In the genomic region with DNA sequence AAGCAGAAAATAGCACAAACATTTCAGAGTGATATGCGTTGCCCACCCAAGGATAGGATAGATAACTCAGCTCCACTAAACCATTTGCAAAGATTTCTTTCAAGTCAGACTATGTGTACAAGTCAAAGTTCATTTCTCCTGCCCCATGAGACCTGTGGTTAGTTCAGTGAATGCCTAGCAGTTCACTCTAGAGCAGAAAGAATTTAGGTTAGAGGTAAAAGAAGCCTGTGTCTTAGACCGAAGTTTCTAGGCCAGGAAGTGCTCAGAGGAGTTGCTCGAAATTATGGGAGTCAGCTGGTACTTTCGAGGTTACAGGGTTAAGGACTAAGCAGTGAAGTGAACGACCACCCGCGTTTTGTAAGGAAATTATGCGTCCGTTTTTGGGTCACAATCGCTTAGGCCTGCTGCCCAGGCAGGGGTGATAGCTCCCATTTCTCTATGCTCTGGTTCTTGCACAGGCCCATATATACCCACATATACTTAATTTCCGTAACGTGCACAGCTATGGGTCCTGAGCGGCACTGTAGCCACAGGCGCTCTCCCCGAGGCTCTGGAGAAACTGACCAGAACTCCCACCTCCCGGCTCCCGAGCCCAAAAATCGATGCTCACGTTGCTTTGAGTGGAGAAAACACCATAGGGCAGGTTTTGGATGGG, we compare ENCODE assay signal across 8 mouse cellular contexts. TPM values are rescaled to one million over a fixed set of nuclear protein-coding genes. Genes with fewer than 3 reads are reported as not detected.
DNase-seq lines count a peak whose midpoint lies in the region; ATAC-seq and TF ChIP-seq lines count a peak whose summit lies in the region.

No protein-coding gene starts in this region.

- H3K27ac ChIP-seq in liver, adult 2 months (replicated peaks; ENCODE audit: insufficient read depth, low read depth, low read length): peak overlapping the region; percentile 100
- no peak overlapping the region for H3K27ac ChIP-seq in heart, postnatal 0 days (ENCODE audit: low read depth)
- H3K27ac ChIP-seq in liver, embryonic 15.5 days (replicated peaks): peak overlapping the region; percentile 76
- no peak overlapping the region for H3K27ac ChIP-seq in small intestine, adult 2 months (ENCODE audit: insufficient read depth, low read depth, low read length)

- peak overlapping the region; percentile 75 for H3K4me3 ChIP-seq in liver, adult 2 months (ENCODE audit: insufficient read depth, low read depth, low read length)
- H3K4me3 ChIP-seq in heart, postnatal 0 days (ENCODE audit: low read depth, low read length): peak overlapping the region; percentile 59
- H3K4me3 ChIP-seq in liver, embryonic 15.5 days (replicated peaks): peak overlapping the region; percentile 66
- peak overlapping the region; percentile 89 for H3K4me3 ChIP-seq in small intestine, adult 2 months (ENCODE audit: low read depth, low read length)

- no peak for TF ChIP-seq CTCF in liver, adult 2 months (IDR thresholded peaks at IDR 0.05; ENCODE audit: low read depth, low read length)
- TF ChIP-seq CTCF in heart, postnatal 0 days (IDR thresholded peaks at IDR 0.05; ENCODE audit: low read depth): no peak
- no peak for TF ChIP-seq CTCF in small intestine, adult 2 months (IDR thresholded peaks at IDR 0.05; ENCODE audit: extremely low read depth, insufficient read length, insufficient replicate concordance, low read depth, low read length)

- TF ChIP-seq EP300 in heart, postnatal 0 days (IDR thresholded peaks at IDR 0.05; ENCODE audit: low read depth): no peak

- H3K27me3 ChIP-seq in liver, adult 2 months (ENCODE audit: control insufficient read depth, insufficient read depth, low read length): no peaks in the 10 kb centered on the region
- no peaks in the 10 kb centered on the region for H3K27me3 ChIP-seq in heart, postnatal 0 days (ENCODE audit: control insufficient read depth, insufficient read depth, low read length)
- 0 out of 2 replicates have a peak, but pooled peaks cover 4% of the 10 kb centered on the region for H3K27me3 ChIP-seq in liver, embryonic 15.5 days
- H3K27me3 ChIP-seq in small intestine, adult 2 months (ENCODE audit: control insufficient read depth, insufficient read depth, low read length): no peaks in the 10 kb centered on the region

- peaks cover 18% of the 10 kb centered on the region; the same call in 1 of the 2 replicates for H3K79me2 ChIP-seq in liver, adult 2 months (ENCODE audit: control insufficient read depth, insufficient read depth, low read length)

- no peak for TF ChIP-seq POLR2A in liver, adult 2 months (IDR thresholded peaks at IDR 0.05; ENCODE audit: extremely low read depth, insufficient read depth, low read length)
- TF ChIP-seq POLR2A in small intestine, adult 2 months (IDR thresholded peaks at IDR 0.05; ENCODE audit: low read depth, low read length): no peak

- WGBS in liver, adult 2 months: 6% methylated on average over 19 of the region's 19 CpGs
- WGBS in heart, postnatal 0 days: 13% methylated on average over 19 of the region's 19 CpGs
- 6% methylated on average over 19 of the region's 19 CpGs for WGBS in liver, embryonic 15.5 days (ENCODE audit: insufficient replicate concordance)
- 10% methylated on average over 19 of the region's 19 CpGs for WGBS in small intestine, adult 2 months

- peak overlapping the region; percentile 90 for H3K9ac ChIP-seq in liver, adult 2 months (ENCODE audit: low read depth, low read length)
- peak overlapping the region; percentile 41 for H3K9ac ChIP-seq in heart, postnatal 0 days (replicated peaks; ENCODE audit: low read depth, low read length)
- H3K9ac ChIP-seq in liver, embryonic 15.5 days: peak overlapping the region; percentile 59

- H3K4me1 ChIP-seq in liver, adult 2 months (ENCODE audit: control insufficient read depth, insufficient read depth, low read length): peaks cover 20% of the 10 kb centered on the region
- no peaks in the 10 kb centered on the region for H3K4me1 ChIP-seq in heart, postnatal 0 days (ENCODE audit: control insufficient read depth, insufficient read depth)
- peaks cover 21% of the 10 kb centered on the region for H3K4me1 ChIP-seq in liver, embryonic 15.5 days (replicated peaks)
- H3K4me1 ChIP-seq in small intestine, adult 2 months (ENCODE audit: control insufficient read depth, insufficient read depth, insufficient read length, low read length): peaks cover 5% of the 10 kb centered on the region

- H3K9me3 ChIP-seq in heart, postnatal 0 days (replicated peaks; ENCODE audit: control insufficient read depth, low read length): no peaks in the 10 kb centered on the region
- H3K9me3 ChIP-seq in liver, embryonic 15.5 days (replicated peaks): no peaks in the 10 kb centered on the region

- ATAC-seq in common myeloid progenitor, adult 5-6 weeks (replicated peaks; ENCODE audit: low read depth, poor library complexity, severe bottlenecking): peak; percentile 12; the same call in 1 of the 2 replicates
- ATAC-seq in heart, postnatal 0 days (ENCODE audit: insufficient read depth, low read depth): 0 out of 2 replicates have a peak, but pooled peaks have one; percentile 35
- ATAC-seq in liver, embryonic 15.5 days (ENCODE audit: insufficient read depth): no peak
- no peak for ATAC-seq in activated CD4-positive, CD25-positive, alpha-beta regulatory T cell, adult 4 months

- peaks cover 26% of the 10 kb centered on the region for H3K36me3 ChIP-seq in liver, adult 2 months (ENCODE audit: control insufficient read depth, insufficient read depth, low read length)
- no peaks in the 10 kb centered on the region for H3K36me3 ChIP-seq in heart, postnatal 0 days (replicated peaks; ENCODE audit: control insufficient read depth, insufficient read depth, low read length)
- H3K36me3 ChIP-seq in liver, embryonic 15.5 days (replicated peaks): peaks cover 9% of the 10 kb centered on the region; the same call in 1 of the 2 replicates
- no peaks in the 10 kb centered on the region for H3K36me3 ChIP-seq in small intestine, adult 2 months (ENCODE audit: control insufficient read depth, insufficient read depth, low read length)

- peak overlapping the region; percentile 98 for H3K4me2 ChIP-seq in heart, postnatal 0 days (ENCODE audit: low read depth, low read length)
- H3K4me2 ChIP-seq in liver, embryonic 15.5 days: peak overlapping the region; percentile 92

- DNase-seq in liver, adult 2 months (ENCODE audit: extremely low read depth, low read depth, low spot score): peak; percentile 80
- DNase-seq in liver: no peak
- no peak for DNase-seq in heart, postnatal 0 days (ENCODE audit: low spot score)
- DNase-seq in frontal cortex, adult 2 months (ENCODE audit: extremely low spot score in 1 of 2, low spot score in 1 of 2): no peak

RNA-seq across cellular contexts. Expression of a gene that starts 1.4 kb away (rescaled TPM):
- 476 and 506 TPM in 2 replicates for total RNA-seq in liver, adult 2 months (2014; rRNA removed)
- 711 and 1,059 TPM in 2 replicates for polyA plus RNA-seq in liver, adult 2 months (2012; rRNA removed)
- total RNA-seq in common myeloid progenitor, adult 5-6 weeks (2017): 0.50 and 2.0 TPM in 2 replicates
- total RNA-seq in heart, postnatal 0 days (2014; rRNA removed; ENCODE audit: low replicate concordance): 2.2 and 20.2 TPM in 2 replicates
- polyA plus RNA-seq in heart, postnatal 0 days (2015; fragmentation: Nextera tagmentation; extraction: Ambion mirVana): 4.0 and 4.5 TPM in 2 replicates
- polyA plus RNA-seq in liver, embryonic 15.5 days (2015; fragmentation: Nextera tagmentation; extraction: Ambion mirVana): 78.8 and 103 TPM in 2 replicates
- polyA plus RNA-seq in small intestine, adult 2 months (2012; rRNA removed): 2.4 and 3.2 TPM in 2 replicates
- 10 to 100 TPM in 1 of 2 experiments, 1 to 10 TPM in 1; 8.0 to 11.4 TPM for polyA plus RNA-seq in activated CD4-positive, CD25-positive, alpha-beta regulatory T cell, adult 4 months (2017; shearing (Covaris generic))
- polyA plus RNA-seq in frontal cortex, adult 2 months (2012; rRNA removed): 37.3 and 38.1 TPM in 2 replicates

Comparison
In these comparisons a context has a peak if more than half of its experiments do, and no peak if none do; other contexts are left out.
1. H3K27ac ChIP-seq: peak in liver, adult 2 months (single experiment) and liver, embryonic 15.5 days (single experiment); none in heart, postnatal 0 days (single experiment) and small intestine, adult 2 months (single experiment).
2. ATAC-seq: peak in common myeloid progenitor, adult 5-6 weeks (single experiment) and heart, postnatal 0 days (single experiment); none in liver, embryonic 15.5 days (single experiment) and activated CD4-positive, CD25-positive, alpha-beta regulatory T cell, adult 4 months (single experiment).
3. Peak in every context shown above with its lines, with median percentiles within 50 percentile points of each other: H3K4me3 ChIP-seq and H3K9ac ChIP-seq.